Mouse (Mus musculus) testis, postnatal 10 days (tissue): ENCODE measurements around the gene Mcts2.

ENCODE experiments used
- DNase-seq: peaks from one replicate; pipeline ENCODE4 v3.0.0; 2021; ENCODE audit warnings: low spot score

Mcts2 gene

GRCm38 (mm10) chr2:152691564-152692217 lies 4.9 kb downstream of the Mcts2 start:
- no peak for DNase-seq

- DNase-seq: peak; percentile 80
These were observed 6.4 kb downstream of the Mcts2 start for GRCm38 (mm10) chr2:152693233-152693632.

DNA sequence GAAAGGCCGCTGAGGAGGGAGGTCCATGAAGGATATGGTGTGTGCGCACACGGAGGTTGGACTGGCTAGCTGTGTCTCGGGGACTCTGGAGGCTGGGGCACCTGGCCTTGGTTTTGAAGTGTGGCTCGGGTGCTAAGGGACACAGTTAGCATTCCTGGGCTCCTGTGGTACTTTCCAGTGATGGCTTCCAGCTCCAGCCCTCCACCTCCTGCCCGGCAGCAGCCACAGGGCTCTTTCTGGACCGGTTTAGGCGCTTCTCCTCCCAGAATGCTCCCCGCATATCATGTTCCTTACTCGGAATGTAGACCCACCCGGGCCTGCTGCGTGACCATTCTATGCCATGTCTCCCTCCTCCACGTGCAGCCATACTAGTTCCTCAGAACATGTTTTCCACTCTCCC lies 6.9 kb downstream of the Mcts2 start:
- no peak for DNase-seq

GRCm38 (mm10) chr2:152694708-152695107 lies 7.9 kb downstream of the Mcts2 start:
- DNase-seq: peak; percentile 72

DNA sequence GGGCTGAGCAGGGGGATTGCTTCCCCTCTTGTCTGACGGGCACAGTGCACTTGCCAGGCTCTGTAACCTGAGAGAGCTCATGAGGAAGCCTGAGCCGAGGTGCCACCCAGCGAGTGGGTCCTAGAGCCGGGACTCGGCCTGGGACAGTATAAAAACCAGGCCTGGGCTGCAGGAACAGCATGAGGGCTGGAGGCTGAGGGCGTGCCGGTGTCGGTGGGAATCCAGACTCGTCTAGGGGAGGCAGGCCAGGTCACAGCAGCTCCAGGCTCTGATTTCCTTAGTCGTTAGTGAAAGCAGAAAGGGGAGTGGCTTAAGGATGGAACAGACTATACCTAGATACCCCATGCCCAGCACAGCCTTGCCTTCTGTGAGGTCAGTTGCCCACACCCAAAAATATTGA lies 9.2 kb downstream of the Mcts2 start:
- no peak for DNase-seq

- peak; percentile 96 for DNase-seq
These were observed 9.8 kb downstream of the Mcts2 start for GRCm38 (mm10) chr2:152696476-152697164.

DNA sequence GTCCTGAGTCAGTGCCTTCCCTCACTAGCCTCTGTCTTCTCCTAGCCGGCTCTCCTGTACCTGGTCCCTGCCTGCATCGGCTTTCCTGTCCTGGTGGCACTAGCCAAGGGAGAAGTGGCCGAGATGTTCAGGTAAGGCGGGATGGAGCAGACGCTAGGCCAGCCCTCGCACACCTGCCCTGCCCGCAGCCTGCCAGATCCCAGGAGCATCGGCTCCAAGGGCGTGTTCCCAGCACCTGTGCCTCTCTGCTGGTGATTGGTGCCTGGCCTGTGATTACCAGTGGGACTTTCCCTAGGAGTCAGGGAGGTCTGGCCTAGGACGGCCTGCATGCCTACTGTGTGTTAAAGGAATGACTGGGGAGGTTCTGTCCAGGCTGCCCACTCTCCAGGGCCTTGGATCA lies 13.3 kb downstream of the Mcts2 start:
- DNase-seq: no peak

- DNase-seq: no peak
These were observed 13.9 kb downstream of the Mcts2 start for GRCm38 (mm10) chr2:152700725-152701124.

DNA sequence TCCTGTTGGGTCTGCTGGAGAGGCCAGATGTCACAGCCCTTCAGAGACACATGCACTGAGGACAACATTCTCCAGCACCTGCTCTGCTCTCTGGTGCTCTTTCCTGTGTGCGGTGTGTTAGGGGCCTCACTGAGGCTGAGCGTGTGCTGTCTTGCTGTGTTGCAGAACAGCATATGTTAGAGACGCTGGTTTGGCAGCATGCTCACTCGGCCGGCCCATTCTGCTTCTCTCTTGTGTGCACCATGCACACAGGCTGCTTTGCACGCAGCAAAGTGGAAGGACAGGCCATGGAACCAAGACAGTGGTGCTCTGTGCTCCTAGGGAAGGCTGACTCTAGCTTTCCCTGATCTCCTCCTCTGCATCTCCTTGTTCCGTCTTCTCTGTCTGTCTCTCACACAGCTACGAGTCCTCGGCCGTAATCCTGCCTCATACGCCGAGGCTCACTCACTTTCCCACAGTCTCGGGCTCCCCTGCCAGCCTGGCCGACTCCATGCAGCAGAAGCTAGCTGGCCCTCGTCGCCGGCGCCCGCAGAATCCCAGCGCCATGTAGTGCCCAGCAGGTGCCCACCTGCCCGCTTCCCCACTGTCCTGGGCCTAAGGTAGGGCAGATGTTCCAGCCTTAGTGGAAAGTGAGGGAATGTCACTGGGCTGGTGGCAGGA lies 16.9 kb downstream of the Mcts2 start:
- DNase-seq: no peak

GRCm38 (mm10) chr2:152704256-152704605 lies 17.4 kb downstream of the Mcts2 start:
- no peak for DNase-seq

- DNase-seq: no peak
These were observed 18.1 kb downstream of the Mcts2 start for GRCm38 (mm10) chr2:152704811-152705370.

GRCm38 (mm10) chr2:152705993-152706571 lies 19.2 kb downstream of the Mcts2 start:
- DNase-seq: peak; percentile 89

GRCm38 (mm10) chr2:152707186-152707585 lies 20.4 kb downstream of the Mcts2 start:
- no peak for DNase-seq

- peak; percentile 97 for DNase-seq
These were observed 20.8 kb downstream of the Mcts2 start for GRCm38 (mm10) chr2:152707627-152708026.

GRCm38 (mm10) chr2:152709066-152709465 lies 22.2 kb downstream of the Mcts2 start:
- no peak for DNase-seq

DNA sequence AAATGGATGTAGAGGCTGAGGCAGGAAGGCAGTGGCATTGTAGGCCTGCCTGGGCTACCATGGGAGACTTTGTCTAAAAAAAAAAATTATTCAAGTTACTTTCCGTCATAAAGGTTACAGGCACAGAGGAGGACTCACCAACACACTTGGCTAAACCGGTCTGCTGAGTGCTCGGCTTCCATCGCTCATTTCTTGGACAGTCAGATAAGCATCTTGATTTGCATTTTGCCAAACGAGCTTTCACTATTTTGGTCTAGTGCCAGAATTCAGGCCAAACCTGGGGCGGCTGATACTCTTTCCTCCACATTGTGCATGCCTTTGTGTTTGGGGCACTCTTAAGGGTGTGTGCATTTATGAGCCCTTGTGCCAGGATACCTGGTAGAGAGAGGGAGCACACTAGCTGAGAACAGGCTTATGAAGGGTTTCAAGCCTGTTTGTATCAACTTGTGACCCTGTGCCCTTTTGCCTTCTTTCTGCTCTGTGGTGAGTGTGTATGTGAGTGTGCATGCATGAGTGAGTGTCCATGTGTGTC lies 29.5 kb downstream of the Mcts2 start:
- no peak for DNase-seq

DNA sequence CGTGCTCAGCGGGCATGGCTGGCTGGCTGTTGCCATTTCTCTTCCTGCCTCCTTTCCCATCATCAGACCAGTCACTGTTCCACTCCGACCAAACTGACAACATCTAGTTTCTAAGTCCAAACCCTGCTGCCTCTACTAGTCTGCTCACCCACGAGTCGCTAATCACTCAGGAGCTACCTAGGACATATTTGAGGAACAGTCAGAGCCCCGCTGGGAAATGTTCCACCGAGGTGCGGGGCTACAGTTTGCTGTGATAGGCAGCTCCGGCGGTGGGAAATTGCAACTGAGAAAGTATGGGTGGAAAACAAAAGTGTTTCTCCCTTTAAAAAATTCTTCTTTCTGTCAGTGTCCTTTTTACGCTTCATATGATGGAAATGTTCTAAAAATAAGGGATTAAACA lies 30.8 kb downstream of the Mcts2 start:
- DNase-seq: no peak

DNA sequence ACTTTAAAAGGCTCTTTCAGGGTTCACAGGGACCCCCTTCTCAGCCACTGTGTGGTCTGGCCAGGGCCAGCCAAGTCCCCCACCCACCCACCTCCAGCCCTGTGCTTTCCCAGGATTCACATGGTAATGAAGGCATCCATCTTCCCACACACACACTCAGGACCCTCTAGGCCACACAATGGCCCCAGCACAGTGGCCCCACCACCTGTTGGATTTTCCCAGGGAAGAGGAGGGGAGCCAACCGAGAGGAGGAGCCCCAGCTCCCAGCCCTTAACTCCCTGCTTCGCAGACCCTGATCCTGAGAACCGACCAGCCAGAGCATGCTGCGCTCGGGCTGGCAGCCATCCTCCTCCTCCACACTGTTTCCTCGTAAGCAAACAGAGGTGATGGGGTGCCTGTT lies 31.2 kb downstream of the Mcts2 start:
- no peak for DNase-seq

GRCm38 (mm10) chr2:152723651-152724331 lies 37.0 kb downstream of the Mcts2 start:
- peak; percentile 70 for DNase-seq

DNA sequence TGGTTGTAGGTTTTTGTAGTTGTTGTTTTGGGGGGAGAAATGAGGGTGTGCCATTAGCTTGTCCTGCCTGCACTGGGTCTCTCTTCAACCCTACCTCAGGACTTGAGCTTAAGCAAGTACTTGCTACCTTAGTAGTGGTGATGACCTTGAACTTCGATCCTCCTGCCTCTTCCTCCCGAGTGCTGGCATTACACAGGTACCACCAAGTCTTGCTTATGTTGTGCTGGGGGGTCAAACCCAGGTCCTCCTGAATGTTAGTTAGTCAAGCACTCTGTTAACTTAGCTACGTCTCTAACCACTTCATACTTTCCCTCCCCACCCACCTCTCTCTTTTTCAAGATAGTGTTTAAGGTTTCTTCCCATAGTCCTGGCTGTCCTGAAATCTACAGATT lies 37.5 kb downstream of the Mcts2 start:
- DNase-seq: no peak

- DNase-seq: no peak
These were observed 38.4 kb downstream of the Mcts2 start for GRCm38 (mm10) chr2:152725178-152725750.

- DNase-seq: no peak
These were observed 39.4 kb downstream of the Mcts2 start for GRCm38 (mm10) chr2:152726213-152726612.
